Mouse (Mus musculus) spleen, postnatal 4 days (tissue): Measurements from ENCODE around the gene Dhodh.
A peak's percentile ranks its signal among the peaks of the same experiment; 100 is the strongest.

Experiments
- DNase-seq, 2 experiments: peaks; one replicate each; pipeline ENCODE4 v3.0.0; 2022; ENCODE audit warnings: low spot score in 2 of 2

Gene Dhodh

DNA sequence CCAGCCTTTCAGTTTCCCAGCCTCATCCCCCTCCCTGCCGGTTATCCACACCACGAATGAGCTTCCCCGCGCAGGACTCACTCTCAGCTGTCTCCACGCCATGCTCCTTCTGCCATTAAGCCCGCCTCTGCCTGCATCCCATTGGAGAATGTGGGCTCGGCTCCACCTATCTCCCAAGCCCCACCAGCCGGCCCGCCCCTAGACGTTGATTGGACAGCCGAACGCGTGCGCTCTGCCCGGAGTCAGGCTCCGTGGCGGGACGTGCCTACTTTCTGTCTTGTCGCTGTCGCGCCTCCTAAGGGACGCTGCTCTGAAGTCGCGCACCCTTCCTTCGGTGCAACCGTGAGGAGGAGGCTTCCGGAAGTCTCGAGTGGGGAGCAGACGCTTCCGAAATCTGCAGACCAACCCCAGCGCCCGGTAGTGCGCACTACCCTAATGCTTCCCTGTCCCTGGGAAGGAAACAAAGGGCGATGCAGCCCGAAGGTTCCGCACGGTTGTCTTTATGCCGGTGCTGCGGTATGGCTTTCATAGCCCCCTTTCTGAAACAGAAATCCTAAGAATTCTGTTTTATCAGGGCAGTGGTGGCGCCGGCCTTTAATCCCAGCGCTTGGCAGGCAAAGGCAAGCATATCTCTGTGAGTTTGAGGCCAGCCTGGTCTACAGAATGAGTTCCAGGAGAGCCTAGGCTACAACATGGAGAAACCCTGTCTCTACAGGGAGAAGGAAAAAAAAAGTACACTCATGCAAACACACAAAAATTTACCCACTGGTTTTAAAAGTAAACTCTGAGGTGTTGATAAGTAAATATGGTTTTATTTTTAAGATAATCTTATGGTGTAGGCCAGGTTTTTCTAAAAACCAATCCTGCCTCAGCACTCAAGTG, at the start of gene Dhodh:
Gene Dhodh (minus strand): TSS at position 403 of the 882 bp plus-strand sequence.
- peak; percentile 94 to 96 for DNase-seq

DNA sequence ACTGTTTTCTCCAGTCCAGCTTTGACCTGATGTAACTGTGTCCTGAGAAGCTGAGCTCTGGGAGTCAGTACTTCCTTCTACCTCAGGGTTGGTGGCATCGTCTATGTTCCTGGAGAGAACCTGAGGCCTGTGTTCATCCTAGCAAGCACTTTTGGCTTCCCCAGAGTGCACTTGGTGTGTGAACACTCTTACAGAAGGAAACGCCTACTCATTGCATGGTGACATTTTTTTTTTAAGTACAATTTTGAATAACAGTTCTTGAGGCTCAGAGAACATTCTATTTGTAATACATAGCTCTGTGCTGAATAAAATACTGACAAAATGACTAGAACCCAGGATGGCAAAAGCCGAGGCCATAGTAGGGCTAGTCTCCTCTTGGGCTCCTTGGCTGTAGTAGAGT, 48.4 kb upstream of the Dhodh start:
- no peak for DNase-seq

DNA sequence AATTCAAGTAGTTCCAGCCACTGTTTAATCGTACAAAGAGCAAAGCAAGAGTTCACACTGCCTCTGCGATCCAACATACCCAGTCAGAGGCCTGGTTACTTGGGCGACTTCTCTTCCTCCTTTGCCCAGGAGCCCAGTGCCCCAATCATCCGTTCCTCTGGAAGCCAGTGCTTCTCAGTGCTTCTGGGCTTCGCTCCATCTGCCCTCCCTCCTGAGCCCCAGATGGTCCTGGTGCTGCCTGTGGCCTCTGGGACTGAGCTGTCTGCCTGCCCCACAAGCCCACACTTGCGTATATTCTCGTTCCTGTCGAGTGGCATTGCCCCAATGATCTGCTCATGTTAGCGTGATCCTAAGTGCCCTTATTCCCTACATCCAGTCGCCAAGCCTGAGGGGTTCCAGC, 42.3 kb upstream of the Dhodh start:
- DNase-seq, result no peak

DNA sequence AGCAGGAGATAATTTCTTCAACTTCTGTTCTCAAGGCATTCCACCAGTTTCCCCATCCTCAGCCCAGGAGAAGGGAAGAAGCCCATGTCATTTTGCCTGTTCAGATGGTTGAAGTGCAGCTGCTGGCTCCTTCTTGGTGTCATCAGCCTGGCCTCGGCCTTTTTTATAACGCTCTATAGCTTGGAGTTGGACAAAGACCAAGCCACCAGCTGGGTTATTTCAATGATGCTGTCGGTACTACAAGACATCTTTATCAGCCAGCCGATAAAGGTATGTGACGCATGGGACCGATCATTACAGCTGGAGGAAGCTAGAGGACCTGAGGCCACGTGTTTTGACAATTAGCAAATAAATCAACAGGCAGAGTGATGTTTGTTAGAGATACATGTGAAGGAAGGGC, 40.0 kb upstream of the Dhodh start:
- DNase-seq, result no peak

DNA sequence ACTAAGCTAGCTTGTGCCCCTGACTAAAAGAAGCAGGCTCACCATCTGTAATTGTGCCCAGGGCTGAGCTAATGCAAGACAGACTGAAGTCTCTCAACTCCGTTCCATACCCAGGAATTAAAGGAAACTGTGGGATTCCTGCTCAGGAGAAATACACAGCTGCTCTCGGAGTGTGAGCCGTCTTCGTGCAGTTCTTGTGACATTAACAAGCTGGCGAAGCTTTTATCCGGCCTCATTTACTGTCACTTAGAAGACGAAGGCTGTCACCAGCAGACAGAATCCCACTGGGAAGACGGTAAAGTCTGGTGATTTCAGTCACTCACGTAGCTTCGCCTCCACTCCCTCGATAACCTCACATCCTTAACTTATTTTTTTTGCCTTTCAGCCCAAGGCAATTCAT, 38.9 kb upstream of the Dhodh start:
- DNase-seq, result no peak

DNA sequence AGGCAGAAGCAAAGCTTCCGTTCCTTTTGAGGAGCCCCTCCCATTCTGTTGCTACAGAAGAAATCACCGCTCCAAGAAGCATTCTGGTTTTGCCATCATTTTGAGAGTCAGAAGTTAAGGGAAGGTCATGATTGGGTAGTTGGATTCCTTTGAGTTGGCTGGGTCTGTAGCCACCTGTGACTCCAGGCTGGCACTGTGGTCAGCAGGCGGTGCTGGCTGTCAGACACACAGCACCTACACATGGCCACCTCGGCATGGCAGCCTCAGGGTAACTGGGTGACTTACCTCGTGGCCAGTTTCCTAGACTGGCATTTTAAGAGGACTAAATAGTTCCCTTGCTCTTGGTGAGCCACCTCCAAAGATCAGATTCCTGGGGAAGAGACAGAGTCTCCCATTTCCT, 32.8 kb upstream of the Dhodh start:
- DNase-seq, result no peak

DNA sequence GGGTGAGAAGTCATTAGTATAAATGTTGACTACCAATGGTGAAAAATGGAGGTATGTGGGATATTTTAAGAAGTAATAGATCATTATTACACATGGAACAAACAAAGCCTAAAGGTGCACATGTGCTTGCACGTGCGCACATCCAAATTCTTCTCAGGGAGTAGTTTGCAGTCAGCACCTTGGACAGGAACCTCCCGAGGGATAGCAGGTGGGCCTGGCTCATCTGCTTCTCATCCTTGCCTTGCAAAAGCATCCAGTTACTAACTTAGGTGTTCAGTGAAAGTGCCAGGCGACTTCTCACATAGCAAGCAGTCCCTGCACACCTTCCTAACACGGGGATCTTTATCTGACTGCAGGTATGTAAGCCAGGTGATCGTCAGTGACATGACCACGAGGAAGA, 31.9 kb upstream of the Dhodh start:
- no peak for DNase-seq

DNA sequence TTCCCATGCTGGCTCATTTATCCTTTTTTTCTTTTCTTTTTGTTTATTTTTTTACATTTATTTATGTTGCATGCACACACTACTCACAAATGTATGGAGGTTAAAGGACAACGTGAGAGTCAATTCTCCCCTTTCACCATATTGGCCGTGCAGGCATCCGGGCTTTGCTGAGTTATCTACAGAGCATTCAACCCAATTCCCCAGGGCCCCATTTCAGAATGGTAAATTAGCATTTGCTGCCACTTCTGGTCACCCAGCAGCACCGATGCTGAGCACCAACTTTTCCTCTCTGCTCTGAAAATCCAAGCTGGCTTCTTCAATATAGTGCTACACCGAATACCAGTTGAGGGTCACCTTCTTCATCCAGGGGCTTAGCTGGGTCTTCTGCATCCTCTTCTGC, 30.4 kb upstream of the Dhodh start:
- DNase-seq, result no peak

DNA sequence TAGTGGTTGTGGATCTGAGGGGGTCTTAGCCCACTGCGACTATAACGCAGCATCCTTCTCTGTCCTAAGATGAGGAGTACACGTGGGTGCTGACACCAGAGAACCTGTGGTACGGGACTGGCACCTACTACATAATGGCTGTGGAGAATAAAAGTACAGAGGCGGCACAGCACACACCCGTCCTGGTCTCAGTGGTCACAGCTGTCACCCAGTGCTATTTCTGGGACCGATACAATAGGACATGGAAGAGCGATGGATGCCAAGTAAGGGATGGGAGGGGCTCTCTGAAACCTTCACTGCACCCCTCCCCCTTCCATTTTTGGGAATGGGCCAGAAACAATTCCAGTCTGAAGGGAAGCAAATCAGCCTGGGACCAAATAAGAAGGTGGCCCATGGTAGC, 26.7 kb upstream of the Dhodh start:
- DNase-seq, result no peak

DNA sequence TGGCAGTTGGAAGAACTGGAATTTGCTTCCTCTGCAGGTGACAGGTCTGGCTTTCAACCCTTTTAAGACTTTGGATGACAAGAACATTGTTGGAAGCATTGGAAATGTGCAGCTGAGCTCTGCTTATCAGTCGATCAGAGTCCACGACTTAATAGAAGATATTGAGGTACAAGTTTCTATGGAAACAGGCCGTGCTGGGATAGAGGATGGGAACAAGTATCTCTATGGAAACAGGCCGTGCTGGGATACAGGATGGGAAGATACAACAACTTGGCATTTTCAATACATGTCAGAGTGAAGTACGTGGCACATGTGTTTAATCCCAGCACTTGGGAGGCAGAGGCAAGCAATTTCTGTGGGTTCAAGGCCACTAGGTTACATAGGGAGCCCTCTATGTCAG, 24.0 kb upstream of the Dhodh start:
- no peak for DNase-seq

DNA sequence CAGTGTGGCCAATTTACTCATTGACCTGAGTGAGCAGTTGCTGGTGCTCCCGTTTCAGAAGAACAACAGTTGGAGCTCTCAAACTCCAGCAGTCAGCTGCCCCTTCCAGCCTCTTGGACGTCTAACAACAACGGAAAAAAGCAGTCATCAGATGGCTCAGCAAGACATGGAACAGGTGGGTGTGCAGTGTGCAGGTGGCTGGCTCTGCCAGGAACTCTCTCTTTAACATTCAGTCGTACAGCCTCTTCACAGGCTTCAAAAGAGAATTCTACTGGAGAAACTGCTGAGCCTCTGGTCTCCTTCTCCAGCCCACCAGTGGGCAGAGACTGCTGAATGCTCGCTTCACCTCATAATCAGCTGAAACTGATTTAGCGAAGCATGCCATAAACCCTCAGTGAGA, 20.2 kb upstream of the Dhodh start:
- no peak for DNase-seq

DNA sequence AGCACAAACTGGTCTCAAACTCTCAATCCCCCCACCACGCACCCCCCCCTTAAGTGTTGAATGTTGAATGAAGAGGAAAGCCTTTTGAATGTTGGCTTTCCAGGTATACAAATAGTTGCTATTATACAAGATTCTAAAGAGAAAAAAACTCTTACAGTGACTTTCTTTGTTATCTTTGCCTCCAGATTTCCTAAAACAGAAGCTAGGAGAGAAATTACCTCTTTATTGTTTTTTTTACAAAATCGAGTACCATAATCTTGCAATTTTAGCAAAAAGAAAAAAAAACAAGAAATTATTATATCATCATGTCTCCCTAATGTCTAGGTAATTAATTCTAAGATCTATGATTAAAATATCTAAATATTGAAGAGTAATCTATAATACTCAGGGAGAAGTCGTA, 7.1 kb upstream of the Dhodh start:
- DNase-seq, result no peak

DNA sequence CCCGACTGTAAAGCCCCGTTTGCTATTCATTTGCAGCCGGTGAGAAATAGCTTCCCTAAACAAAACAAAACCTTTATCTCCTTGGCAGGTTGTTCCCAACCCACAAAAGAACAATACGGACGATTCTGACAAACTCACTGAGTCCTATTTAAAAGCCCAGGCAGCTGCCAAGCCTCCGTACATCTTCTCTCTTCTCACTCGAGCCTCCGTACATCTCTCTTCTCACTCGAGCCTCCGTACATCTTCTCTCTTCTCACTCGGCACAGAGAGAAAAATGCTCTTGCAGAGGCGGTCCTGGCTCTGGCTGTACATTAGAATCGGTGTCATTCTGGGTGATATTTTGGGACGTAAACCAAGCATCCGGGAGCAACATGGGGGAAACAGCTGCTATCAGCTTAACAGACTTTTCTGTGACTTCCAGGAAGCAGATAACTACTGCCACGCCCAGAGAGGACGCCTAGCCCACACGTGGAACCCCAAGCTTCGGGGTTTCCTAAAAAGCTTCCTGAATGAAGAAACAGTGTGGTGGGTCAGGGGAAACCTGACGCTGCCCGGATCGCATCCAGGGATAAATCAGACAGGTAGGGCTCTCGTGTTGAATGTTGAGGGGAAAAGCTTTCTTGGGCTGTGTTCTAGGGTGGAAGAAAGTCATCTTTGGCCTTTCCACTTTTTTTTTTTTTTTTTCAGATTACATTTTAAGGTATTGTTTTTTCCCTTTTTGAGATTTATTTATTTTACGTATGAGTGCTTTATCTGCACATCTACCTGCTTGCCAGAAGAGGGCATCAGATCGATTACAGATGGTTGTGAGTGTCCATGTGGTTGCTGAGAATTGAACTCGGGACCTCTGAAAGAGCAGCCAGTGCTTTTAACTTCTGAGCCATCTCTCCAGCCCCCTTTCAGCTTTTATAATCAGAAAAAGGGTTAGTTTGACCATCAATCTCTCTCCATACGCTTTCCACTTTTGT, 6.1 kb upstream of the Dhodh start, which contains the start of gene Pkd1l3:
Gene Pkd1l3 (plus strand): TSS at position 275 of the 968 bp plus-strand sequence.
- DNase-seq, result no peak

DNA sequence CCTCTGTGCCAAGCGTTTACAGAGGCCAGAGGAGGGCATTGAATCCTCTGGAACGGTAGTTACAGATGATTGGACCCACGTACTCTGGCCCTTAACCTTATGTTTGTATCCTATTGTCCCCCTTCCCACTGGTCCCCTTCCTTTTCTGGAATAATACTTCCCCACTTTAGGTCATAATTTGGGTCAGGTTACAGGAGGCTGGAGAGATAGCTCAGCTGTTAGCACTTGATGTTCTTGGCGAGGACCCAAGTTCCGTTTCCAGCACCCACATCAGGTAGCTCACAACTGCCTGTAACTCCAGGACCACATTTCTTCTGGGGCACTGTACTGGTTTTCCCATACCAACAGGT, 655 bp upstream of the Dhodh start:
- DNase-seq, result no peak

DNA sequence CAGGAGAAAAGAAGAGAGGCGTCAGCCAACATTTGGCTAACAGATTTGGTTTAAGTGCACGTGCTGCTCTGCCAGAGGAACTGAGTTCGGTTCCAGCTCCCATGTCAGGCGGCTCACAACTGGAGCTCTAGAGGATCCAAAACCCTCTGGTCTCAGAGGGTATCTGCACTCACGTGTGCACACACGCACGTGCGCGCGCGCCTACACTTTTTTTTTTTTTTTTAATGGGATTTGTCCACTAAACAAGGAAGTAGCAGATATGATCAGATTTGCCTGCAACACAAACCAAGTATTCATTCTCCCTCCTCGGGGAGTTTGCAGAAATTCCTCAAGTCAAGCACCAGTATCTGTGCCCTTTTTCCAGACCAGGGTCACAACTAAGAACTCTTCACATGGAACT, 823 bp downstream of the Dhodh start:
- DNase-seq, result no peak

DNA sequence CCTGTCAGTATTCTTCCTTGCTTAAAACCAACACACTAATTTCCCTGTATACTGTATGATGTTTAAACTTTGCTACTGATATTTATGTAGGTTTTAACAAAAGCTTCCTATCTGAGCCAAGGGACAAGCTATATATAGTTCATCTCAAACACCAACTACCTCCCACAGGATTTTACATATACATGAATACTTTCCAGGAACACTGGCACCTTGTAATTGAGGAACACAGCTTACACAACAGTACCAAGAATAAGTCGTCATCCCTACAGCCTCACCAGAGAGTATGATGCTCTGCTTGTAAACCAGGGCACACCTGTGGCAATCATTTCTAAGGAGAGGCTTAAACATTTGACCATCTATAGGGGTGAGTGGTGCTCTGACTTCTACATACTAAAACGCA, 1.7 kb downstream of the Dhodh start:
- DNase-seq, result no peak

DNA sequence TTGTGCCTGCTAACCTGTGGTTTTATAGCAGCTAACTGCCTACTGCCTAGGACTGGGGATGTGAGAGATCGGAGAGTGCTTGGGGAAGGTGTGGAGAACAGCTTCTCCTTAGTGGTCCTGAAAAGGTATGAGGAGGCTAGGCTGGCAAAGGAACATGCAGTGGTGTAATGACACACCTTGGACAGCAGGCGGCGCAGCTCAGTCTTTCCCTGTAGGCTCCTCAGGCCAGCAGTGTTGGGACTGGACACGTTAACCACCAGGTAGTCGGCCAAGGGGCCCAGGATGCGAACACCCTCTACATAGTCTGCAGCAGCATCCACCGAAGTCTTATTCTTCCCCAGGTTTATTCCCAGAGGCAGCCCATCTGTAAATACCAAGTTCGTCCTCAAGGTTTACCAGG, 12.6 kb downstream of the Dhodh start:
- peak; percentile 56 to 87 for DNase-seq

DNA sequence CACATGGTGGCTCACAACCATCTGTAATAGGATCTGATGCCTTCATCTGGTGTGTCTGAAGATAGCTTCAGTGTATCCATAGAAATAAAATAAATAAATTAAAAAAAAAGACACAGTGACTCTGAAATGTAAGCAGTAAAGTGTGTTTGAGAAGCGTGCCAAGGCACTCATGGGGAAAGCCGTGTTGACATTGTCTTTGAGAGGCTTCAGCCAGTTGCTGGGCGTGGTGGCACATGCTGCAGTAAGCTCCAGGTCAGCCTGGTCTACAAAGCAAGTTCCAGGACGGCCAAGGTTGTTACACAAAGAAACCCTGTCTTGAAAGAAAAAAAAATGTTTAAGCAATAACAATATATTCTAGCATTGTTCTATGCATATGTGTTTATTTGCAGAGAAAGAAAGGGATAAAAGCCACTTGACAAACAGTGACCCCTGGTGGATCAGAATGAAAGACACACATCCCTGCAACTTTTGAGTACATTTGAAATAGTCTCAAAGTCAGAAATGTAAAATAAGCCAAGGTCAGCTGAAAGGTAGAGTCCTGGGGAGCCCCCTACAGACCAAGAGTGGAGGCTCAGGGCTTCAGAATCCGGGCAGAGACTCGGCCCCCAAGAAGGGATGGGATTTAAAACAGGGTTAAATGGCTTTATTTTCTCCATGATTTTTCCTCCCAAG, 15.2 kb downstream of the Dhodh start:
- DNase-seq, result no peak

DNA sequence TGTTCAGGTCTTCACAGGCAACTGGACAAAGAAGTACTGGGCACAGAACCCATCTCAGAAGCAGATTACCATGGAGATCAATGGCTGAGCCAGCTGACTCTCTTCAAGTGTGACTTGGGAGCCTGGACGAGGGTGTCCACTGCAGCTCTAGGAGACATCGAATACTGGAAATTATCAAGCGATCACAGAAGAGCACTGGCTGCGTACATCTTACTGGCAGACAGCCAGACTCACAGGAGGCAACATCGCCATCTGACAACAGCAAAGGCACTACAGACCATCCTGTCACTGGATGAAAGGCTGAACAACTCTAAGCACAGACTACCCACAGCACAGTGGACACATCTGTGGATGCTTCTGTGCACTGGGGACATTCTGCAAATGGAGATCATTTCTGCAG, 16.3 kb downstream of the Dhodh start:
- DNase-seq, result no peak

DNA sequence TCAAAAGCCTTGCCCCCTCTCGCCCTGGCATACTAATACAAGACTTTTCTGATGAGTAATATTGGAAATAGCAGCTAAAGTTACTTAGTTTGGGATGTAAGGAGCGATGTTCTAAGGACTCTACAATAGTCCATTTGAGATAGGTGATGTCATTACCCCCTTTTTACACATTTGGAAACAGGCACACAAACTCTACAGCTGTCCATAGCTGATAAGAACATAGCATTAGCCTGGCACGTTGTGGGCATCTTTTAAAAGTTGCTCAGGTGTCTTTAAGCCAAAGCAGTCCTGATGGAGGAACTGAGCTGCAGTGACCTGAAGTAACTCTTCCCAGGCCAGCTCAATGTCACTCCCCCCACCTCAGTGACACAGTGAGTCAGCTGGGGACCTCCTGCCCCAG, 17.1 kb downstream of the Dhodh start:
- no peak for DNase-seq

DNA sequence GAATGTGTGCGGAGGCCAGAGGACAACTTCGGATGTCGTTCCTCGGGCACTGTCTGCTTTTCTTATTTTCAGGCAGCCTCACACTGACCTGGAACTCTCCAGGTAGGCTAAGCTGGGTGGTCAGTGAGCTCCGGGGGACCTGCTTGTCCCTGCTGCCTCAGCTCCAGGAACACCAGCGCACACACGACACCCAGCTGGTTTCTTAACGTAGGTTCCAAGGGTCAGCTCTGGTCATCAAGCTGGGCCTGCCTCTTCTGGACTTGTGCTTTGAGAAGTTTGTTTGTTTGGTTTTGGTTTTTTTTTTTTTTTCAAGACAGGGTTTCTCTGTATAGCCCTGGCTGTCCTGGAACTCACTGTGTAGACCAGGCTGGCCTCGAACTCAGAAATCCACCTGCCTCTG, 17.6 kb downstream of the Dhodh start:
- no peak for DNase-seq

DNA sequence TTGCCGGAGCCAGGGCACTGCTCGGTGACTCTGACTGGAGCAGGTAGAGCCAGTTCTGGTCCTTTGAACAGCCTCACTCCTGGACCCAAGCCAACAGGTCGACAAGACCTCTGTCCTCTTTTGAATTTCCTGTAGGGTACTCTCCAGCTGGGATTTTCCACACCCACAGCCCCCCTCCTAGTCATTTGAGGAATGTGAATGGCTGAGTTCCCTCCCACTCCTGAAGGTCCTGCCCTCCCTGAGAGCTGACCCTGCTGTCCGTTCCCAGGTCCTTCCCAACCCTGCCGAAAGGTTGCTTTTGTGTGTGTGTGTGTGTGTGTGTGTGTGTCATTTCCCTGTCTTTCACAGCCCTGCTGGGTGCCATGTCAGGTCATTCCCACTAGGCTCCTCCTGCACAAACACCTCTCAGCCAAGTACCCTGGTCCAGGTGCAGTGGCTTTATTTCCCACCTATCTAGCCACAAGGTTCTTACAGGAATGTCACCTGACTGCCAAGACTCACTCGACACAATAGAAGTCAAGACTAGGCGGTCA, 21.4 kb downstream of the Dhodh start:
- no peak for DNase-seq
